Mouse (Mus musculus): ENCODE results near the gene Dido1. TPM values are rescaled to one million over a fixed set of nuclear protein-coding genes. Genes with fewer than 3 reads are reported as not detected.
A peak's percentile ranks its signal among the peaks of the same experiment; 100 is the strongest.

Dido1 gene
- polyA plus RNA-seq, 1 experiment = 67.8 TPM

DNA sequence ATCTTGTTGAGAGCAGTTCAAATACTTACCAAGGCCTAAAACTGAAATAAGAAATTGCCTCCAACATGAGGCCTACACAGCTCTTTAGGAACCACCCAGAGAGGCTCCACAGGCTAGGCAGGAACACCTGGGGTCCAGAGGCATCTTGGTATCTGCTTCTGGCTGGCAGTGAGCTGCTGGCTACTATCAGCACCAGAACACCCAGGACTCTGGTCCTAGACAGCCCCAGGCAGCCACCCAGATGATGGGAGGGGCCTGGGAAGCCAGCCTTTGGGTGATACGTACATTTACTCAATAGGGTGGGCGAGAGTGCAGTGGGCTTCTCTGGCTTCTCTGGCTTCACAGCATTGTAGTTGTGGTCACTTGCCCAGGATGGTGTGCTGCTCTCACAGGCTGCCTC, 26.3 kb downstream of the Dido1 start:
- Histone ChIP-seq H3K9me3 (replicated peaks; ENCODE audit: control insufficient read depth, insufficient read depth, low read length, poor library complexity, severe bottlenecking) (no peaks in the 10 kb centered on the region), H3K27ac (ENCODE audit: insufficient read depth, low read length) (no peak overlapping the region), H3K9ac (ENCODE audit: low read depth, poor library complexity, severe bottlenecking) (no peak overlapping the region), H3K4me1 (ENCODE audit: control insufficient read depth, insufficient read depth, low read length) (peaks cover 1% of the 10 kb centered on the region), H3K27me3 (ENCODE audit: control insufficient read depth, insufficient read depth, low read length, poor library complexity, severe bottlenecking) (no peaks in the 10 kb centered on the region), H3K4me3 (ENCODE audit: low read depth, low read length) (no peak overlapping the region), H3K36me3 (ENCODE audit: control insufficient read depth, insufficient read depth, low read length, poor library complexity, severe bottlenecking) (peaks cover 73% of the 10 kb centered on the region)
- TF ChIP-seq EP300 (IDR thresholded peaks at IDR 0.05; ENCODE audit: insufficient read depth, low read depth, low read length) (no peak), CTCF (IDR thresholded peaks at IDR 0.05; ENCODE audit: low read depth, low read length) (no peak), POLR2A (IDR thresholded peaks at IDR 0.05; ENCODE audit: insufficient read depth, low read length) (no peak)

DNA sequence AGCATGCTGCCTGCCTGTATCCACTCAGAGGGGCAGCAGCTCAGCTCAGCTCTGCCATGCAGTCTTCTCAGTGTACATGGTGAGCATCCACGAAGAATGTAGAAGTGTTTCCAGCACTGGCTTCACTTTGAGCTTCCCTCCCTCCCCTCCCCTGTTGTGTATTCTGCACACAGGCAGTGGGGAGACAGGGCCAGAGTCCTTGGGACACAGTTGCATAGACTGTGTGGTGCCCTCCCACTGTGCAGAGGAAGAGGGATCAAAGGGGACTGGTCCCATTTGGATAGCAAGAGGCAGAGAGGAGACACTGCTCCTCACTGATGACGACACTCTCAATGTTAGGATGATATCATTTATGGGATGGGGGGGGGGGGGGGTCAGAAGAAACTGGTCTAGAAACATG, 28.6 kb downstream of the Dido1 start:
- no peak overlapping the region for H3K9ac ChIP-seq (ENCODE audit: low read depth, poor library complexity, severe bottlenecking)
- H3K36me3 ChIP-seq (ENCODE audit: control insufficient read depth, insufficient read depth, low read length, poor library complexity, severe bottlenecking) = peaks cover 50% of the 10 kb centered on the region
- TF ChIP-seq POLR2A (IDR thresholded peaks at IDR 0.05; ENCODE audit: insufficient read depth, low read length) = no peak
- TF ChIP-seq EP300 (IDR thresholded peaks at IDR 0.05; ENCODE audit: insufficient read depth, low read depth, low read length) = no peak
- TF ChIP-seq CTCF (IDR thresholded peaks at IDR 0.05; ENCODE audit: low read depth, low read length) = no peak
- no peaks in the 10 kb centered on the region for H3K9me3 ChIP-seq (replicated peaks; ENCODE audit: control insufficient read depth, insufficient read depth, low read length, poor library complexity, severe bottlenecking)
- H3K4me3 ChIP-seq (ENCODE audit: low read depth, low read length) = no peak overlapping the region
- H3K4me1 ChIP-seq (ENCODE audit: control insufficient read depth, insufficient read depth, low read length) = peaks cover 1% of the 10 kb centered on the region
- no peak overlapping the region for H3K27ac ChIP-seq (ENCODE audit: insufficient read depth, low read length)
- H3K27me3 ChIP-seq (ENCODE audit: control insufficient read depth, insufficient read depth, low read length, poor library complexity, severe bottlenecking) = no peaks in the 10 kb centered on the region

DNA sequence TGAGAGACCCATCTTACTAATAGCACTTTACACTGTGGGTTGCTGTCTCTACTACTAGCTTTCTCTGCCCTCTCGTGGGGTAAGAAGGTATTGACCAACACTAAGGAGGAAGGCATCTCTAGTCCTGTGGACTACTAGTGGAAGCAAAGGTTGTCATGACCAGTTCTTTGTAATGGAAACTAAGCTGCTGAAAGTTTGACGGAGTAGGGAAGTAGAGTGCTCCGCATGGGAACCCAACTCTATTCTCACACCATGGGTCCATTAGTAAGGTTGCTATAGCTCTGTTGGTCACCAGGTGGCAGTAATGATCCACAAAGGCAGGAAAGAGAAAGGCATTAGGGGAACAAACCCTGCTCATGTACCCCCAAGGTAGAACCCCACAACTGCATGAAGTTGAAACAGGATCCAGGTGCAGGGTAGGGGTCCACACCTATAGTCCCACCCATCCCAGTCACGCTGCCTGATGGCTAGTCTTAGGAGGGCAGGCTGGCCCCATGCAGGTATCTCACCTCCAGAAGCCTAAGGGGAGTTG, 31.1 kb downstream of the Dido1 start:
- H3K27me3 ChIP-seq (ENCODE audit: control insufficient read depth, insufficient read depth, low read length, poor library complexity, severe bottlenecking) = no peaks in the 10 kb centered on the region
- TF ChIP-seq CTCF (IDR thresholded peaks at IDR 0.05; ENCODE audit: low read depth, low read length) (peak; percentile 20), EP300 (IDR thresholded peaks at IDR 0.05; ENCODE audit: insufficient read depth, low read depth, low read length) (no peak), POLR2A (IDR thresholded peaks at IDR 0.05; ENCODE audit: insufficient read depth, low read length) (peak; percentile 24)
- H3K9ac ChIP-seq (ENCODE audit: low read depth, poor library complexity, severe bottlenecking) = no peak overlapping the region
- H3K4me3 ChIP-seq (ENCODE audit: low read depth, low read length) = no peak overlapping the region
- H3K4me1 ChIP-seq (ENCODE audit: control insufficient read depth, insufficient read depth, low read length) = peaks cover 1% of the 10 kb centered on the region
- no peaks in the 10 kb centered on the region for H3K9me3 ChIP-seq (replicated peaks; ENCODE audit: control insufficient read depth, insufficient read depth, low read length, poor library complexity, severe bottlenecking)
- peak overlapping the region; percentile 82 for H3K27ac ChIP-seq (ENCODE audit: insufficient read depth, low read length)
- H3K36me3 ChIP-seq (ENCODE audit: control insufficient read depth, insufficient read depth, low read length, poor library complexity, severe bottlenecking) = peaks cover 33% of the 10 kb centered on the region

DNA sequence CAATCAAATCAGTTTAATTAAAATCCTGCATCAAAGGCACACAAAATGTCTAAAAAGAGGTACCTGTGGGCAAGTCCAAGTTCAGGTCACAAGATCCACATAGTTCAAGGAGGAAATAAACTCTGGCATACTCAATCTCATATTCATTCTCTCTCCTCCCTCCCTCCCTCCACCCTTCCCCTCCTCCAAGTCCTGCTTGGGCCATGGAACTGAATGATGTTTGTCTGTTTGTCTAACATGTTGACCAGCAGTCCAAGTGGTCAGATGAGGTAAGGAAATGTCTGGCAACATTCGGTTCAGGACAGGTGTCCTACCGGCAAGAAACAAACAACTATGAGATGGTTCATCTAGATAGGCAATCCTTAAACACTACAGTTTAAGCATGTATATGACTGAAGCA, 33.1 kb downstream of the Dido1 start:
- H3K36me3 ChIP-seq (ENCODE audit: control insufficient read depth, insufficient read depth, low read length, poor library complexity, severe bottlenecking) = peaks cover 28% of the 10 kb centered on the region

DNA sequence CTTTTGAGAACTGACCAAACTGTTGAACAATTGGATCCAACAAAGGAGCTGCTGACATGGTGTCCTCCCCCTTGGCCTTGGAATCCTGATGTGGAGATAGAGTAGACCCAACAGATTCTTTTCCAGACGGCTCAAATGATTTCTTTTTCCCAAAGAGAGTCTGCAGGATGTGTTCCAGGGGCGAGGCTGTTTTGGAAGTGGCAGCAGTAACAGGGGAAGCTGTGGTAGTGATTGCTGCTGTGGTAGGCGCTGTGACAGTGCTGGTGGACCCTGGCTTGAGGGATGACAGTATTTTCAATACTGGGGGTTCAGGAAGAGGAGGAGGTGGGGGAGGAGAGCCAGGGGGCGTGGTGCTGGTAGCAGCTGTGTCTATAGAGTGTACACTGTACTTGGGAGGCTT, 47.8 kb downstream of the Dido1 start:
- TF ChIP-seq POLR2A (IDR thresholded peaks at IDR 0.05; ENCODE audit: insufficient read depth, low read length) (no peak), EP300 (IDR thresholded peaks at IDR 0.05; ENCODE audit: insufficient read depth, low read depth, low read length) (no peak)
- H3K27ac ChIP-seq (ENCODE audit: insufficient read depth, low read length) = no peak overlapping the region
- H3K4me1 ChIP-seq (ENCODE audit: control insufficient read depth, insufficient read depth, low read length) = no peaks in the 10 kb centered on the region
- H3K9me3 ChIP-seq (replicated peaks; ENCODE audit: control insufficient read depth, insufficient read depth, low read length, poor library complexity, severe bottlenecking) = no peaks in the 10 kb centered on the region
- no peak overlapping the region for H3K4me3 ChIP-seq (ENCODE audit: low read depth, low read length)
- H3K36me3 ChIP-seq (ENCODE audit: control insufficient read depth, insufficient read depth, low read length, poor library complexity, severe bottlenecking) = no peaks in the 10 kb centered on the region; the same call in 1 of the 2 replicates
- H3K27me3 ChIP-seq (ENCODE audit: control insufficient read depth, insufficient read depth, low read length, poor library complexity, severe bottlenecking) = no peaks in the 10 kb centered on the region
- H3K9ac ChIP-seq (ENCODE audit: low read depth, poor library complexity, severe bottlenecking) = no peak overlapping the region

More for the DNA sequence above, 33.1 kb downstream of the Dido1 start:
- H3K4me3 ChIP-seq (ENCODE audit: low read depth, low read length) = no peak overlapping the region
- no peak for TF ChIP-seq POLR2A (IDR thresholded peaks at IDR 0.05; ENCODE audit: insufficient read depth, low read length)
- no peak for TF ChIP-seq EP300 (IDR thresholded peaks at IDR 0.05; ENCODE audit: insufficient read depth, low read depth, low read length)
- TF ChIP-seq CTCF (IDR thresholded peaks at IDR 0.05; ENCODE audit: low read depth, low read length) = no peak
- peaks cover 1% of the 10 kb centered on the region for H3K4me1 ChIP-seq (ENCODE audit: control insufficient read depth, insufficient read depth, low read length)
- no peaks in the 10 kb centered on the region for H3K27me3 ChIP-seq (ENCODE audit: control insufficient read depth, insufficient read depth, low read length, poor library complexity, severe bottlenecking)
- no peaks in the 10 kb centered on the region for H3K9me3 ChIP-seq (replicated peaks; ENCODE audit: control insufficient read depth, insufficient read depth, low read length, poor library complexity, severe bottlenecking)
- H3K9ac ChIP-seq (ENCODE audit: low read depth, poor library complexity, severe bottlenecking) = no peak overlapping the region
- no peak overlapping the region for H3K27ac ChIP-seq (ENCODE audit: insufficient read depth, low read length)

DNA sequence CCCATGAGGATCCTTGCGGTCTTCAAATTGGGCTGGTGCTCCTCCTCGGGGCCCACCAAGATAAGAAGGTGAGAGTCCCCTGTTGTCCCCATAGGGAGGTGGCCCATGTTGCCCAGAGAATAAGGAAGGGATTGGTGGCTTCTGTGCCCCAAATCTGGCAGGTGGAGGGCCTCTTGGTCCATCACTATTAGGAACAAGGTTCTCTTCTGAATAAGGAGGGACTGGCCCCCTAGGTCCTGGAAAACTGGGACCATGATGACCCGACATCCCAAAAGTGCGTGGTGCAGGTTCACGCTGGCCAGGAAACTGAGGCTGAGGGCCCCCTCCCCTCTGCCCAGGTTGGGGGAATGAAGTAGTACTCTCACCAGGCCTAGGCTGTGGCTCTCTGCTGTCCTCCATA, 49.3 kb downstream of the Dido1 start:
- no peak overlapping the region for H3K4me3 ChIP-seq (ENCODE audit: low read depth, low read length)
- H3K4me1 ChIP-seq (ENCODE audit: control insufficient read depth, insufficient read depth, low read length) = no peaks in the 10 kb centered on the region
- no peak overlapping the region for H3K9ac ChIP-seq (ENCODE audit: low read depth, poor library complexity, severe bottlenecking)

More for the DNA sequence above, 49.3 kb downstream of the Dido1 start:
- H3K9me3 ChIP-seq (replicated peaks; ENCODE audit: control insufficient read depth, insufficient read depth, low read length, poor library complexity, severe bottlenecking) = no peaks in the 10 kb centered on the region
- no peaks in the 10 kb centered on the region for H3K36me3 ChIP-seq (ENCODE audit: control insufficient read depth, insufficient read depth, low read length, poor library complexity, severe bottlenecking)
- H3K27me3 ChIP-seq (ENCODE audit: control insufficient read depth, insufficient read depth, low read length, poor library complexity, severe bottlenecking) = no peaks in the 10 kb centered on the region
- no peak for TF ChIP-seq CTCF (IDR thresholded peaks at IDR 0.05; ENCODE audit: low read depth, low read length)
- TF ChIP-seq EP300 (IDR thresholded peaks at IDR 0.05; ENCODE audit: insufficient read depth, low read depth, low read length) = no peak
- no peak for TF ChIP-seq POLR2A (IDR thresholded peaks at IDR 0.05; ENCODE audit: insufficient read depth, low read length)
- no peak overlapping the region for H3K27ac ChIP-seq (ENCODE audit: insufficient read depth, low read length)

Data from ES-Bruce4 (cell line).